In the genomic region with DNA sequence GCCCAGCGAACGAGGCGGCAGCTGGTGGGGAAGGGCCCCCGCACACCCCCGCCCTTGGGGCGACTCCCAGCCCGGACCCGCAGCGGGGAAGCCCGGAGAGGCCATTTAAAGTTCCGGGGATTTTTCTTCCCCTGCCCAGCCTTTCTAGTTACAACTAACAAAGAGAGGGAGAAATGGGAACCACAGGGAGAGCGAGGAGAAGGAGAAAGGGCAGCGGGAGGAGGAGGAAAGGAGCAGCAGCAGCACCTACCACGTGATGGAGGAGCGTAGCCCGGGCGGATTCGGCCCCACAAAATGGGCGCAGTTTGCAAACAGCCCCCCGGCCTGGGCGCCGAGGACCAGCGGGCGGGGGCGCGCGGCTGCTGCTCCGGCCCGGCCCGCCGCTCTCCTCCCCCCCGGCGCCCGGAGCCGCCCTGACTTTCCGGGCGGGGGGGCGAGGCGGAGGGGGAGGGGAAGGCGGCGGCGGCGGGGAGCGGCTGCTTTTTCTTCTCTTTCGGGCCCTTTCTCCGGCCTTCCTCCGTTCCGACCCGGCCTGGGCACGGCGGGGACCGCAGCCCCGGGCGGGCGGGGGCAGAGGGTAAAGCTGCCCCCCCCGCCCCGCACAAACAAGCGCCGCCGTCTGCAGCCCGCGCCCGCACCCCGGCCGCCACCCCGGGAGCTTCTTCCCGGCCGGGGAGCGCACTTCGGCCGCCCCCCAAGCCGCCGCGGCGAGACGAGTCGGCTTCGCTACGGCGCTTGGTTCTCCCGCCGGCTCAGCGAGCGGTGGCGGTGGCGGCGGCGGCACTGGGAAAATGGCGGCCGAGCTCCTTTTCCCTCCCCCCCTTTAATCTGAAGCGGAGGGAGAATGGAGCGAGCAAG, we compare ENCODE assay signal across 8 mouse cellular contexts. TPM values are rescaled to one million over a fixed set of nuclear protein-coding genes. Genes with fewer than 3 reads are reported as not detected.
DNase-seq lines count a peak whose midpoint lies in the region; ATAC-seq and TF ChIP-seq lines count a peak whose summit lies in the region.

No protein-coding gene starts in this region.

- H3K4me3 ChIP-seq in heart, embryonic 13.5 days: peak overlapping the region; percentile 92
- H3K4me3 ChIP-seq in liver, embryonic 11.5 days (ENCODE audit: low read depth, low read length): peak overlapping the region; percentile 81

- peak overlapping the region; percentile 99 for H3K9ac ChIP-seq in heart, embryonic 13.5 days
- peak overlapping the region; percentile 99 for H3K9ac ChIP-seq in liver, embryonic 11.5 days (ENCODE audit: low read depth, low read length)

- under 1% methylated on average over 58 of the region's 92 CpGs for WGBS in heart, embryonic 13.5 days
- 1% methylated on average over 84 of the region's 92 CpGs for WGBS in liver, embryonic 11.5 days

- H3K27me3 ChIP-seq in heart, embryonic 13.5 days (replicated peaks): no peaks in the 10 kb centered on the region
- H3K27me3 ChIP-seq in liver, embryonic 11.5 days (replicated peaks; ENCODE audit: control insufficient read depth, insufficient read depth, low read length): no peaks in the 10 kb centered on the region
- H3K27me3 ChIP-seq in splenic B cell, adult 2 months (ENCODE audit: control insufficient read depth, insufficient read depth, low read length, poor library complexity, severe bottlenecking): no peaks in the 10 kb centered on the region

- H3K4me1 ChIP-seq in heart, embryonic 13.5 days: peaks cover 46% of the 10 kb centered on the region
- H3K4me1 ChIP-seq in liver, embryonic 11.5 days (replicated peaks; ENCODE audit: control insufficient read depth, insufficient read depth, low read length): peaks cover 24% of the 10 kb centered on the region

- no peaks in the 10 kb centered on the region for H3K9me3 ChIP-seq in heart, embryonic 13.5 days
- H3K9me3 ChIP-seq in liver, embryonic 11.5 days (ENCODE audit: control insufficient read depth, low read length): no peaks in the 10 kb centered on the region

- peak; percentile 58 for TF ChIP-seq POLR2A in brain, embryonic 14.5 days (IDR thresholded peaks at IDR 0.05; ENCODE audit: borderline replicate concordance, extremely low read depth, insufficient read depth, insufficient read length, poor library complexity, severe bottlenecking)

- no peak for TF ChIP-seq CTCF in brain, embryonic 14.5 days (IDR thresholded peaks at IDR 0.05; ENCODE audit: borderline replicate concordance, extremely low read depth, insufficient read depth, insufficient read length)

- ATAC-seq in erythroid progenitor cell, adult 5-6 weeks (replicated peaks; ENCODE audit: low FRiP score, poor library complexity, severe bottlenecking): peak; percentile 13
- peak; percentile 66 for ATAC-seq in heart, embryonic 13.5 days (ENCODE audit: extremely low read depth, insufficient number of reproducible peaks, low FRiP score, low TSS enrichment)
- peak; percentile 60 for ATAC-seq in liver, embryonic 11.5 days (replicated peaks; ENCODE audit: low FRiP score)

- peak overlapping the region; percentile 100 for H3K27ac ChIP-seq in heart, embryonic 13.5 days (replicated peaks)
- peak overlapping the region; percentile 100 for H3K27ac ChIP-seq in liver, embryonic 11.5 days (ENCODE audit: low read depth, low read length)

- peak overlapping the region; percentile 83 for H3K4me2 ChIP-seq in heart, embryonic 13.5 days
- H3K4me2 ChIP-seq in liver, embryonic 11.5 days: peak overlapping the region; percentile 88

- peak; percentile 70 for DNase-seq in 416B (ENCODE audit: low read depth)
- peak; percentile 92 for DNase-seq in brain, embryonic 14.5 days (ENCODE audit: low read depth)
- DNase-seq in kidney, postnatal 10 days: peak; percentile 88
- DNase-seq in liver, embryonic 11.5 days (ENCODE audit: low spot score): peak; percentile 82
- DNase-seq in naive thymus-derived CD4-positive, alpha-beta T cell, adult 2 months (ENCODE audit: low read depth): peak; percentile 72
- DNase-seq in splenic B cell, adult 2 months (ENCODE audit: low read depth, low spot score): peak; percentile 66

- H3K36me3 ChIP-seq in heart, embryonic 13.5 days: no peaks in the 10 kb centered on the region
- no peaks in the 10 kb centered on the region for H3K36me3 ChIP-seq in liver, embryonic 11.5 days (ENCODE audit: control insufficient read depth, insufficient read depth, low read length)
- no peaks in the 10 kb centered on the region for H3K36me3 ChIP-seq in splenic B cell, adult 2 months (ENCODE audit: control insufficient read depth, insufficient read depth, low read length, poor library complexity, severe bottlenecking)

RNA-seq across cellular contexts. Expression of a gene that starts 27.0 kb away (rescaled TPM):
- polyA plus RNA-seq in brain, embryonic 14.5 days (2012; rRNA removed): 129 and 133 TPM in 2 replicates
- total RNA-seq in erythroid progenitor cell, adult 5-6 weeks (2015; ENCODE audit: low replicate concordance): 29.8 and 31.7 TPM in 2 replicates
- total RNA-seq in erythroid progenitor cell, adult 5-6 weeks (2017; ENCODE audit: low replicate concordance): 19.8 and 23.9 TPM in 2 replicates
- polyA plus RNA-seq in heart, embryonic 13.5 days (2015; fragmentation: Nextera tagmentation; extraction: Ambion mirVana): 12.6 and 13.3 TPM in 2 replicates
- 18.2 and 20.3 TPM in 2 replicates for polyA plus RNA-seq in liver, embryonic 11.5 days (2014; fragmentation: Nextera tagmentation; extraction: Ambion mirVana)

Comparison
In these comparisons a context has a peak if more than half of its experiments do, and no peak if none do; other contexts are left out.
1. Peak in every context shown above with its lines: DNase-seq, ATAC-seq, H3K4me3 ChIP-seq and H3K27ac ChIP-seq.
2. ATAC-seq: peak in every context shown above with its lines; median percentile 66 in heart, embryonic 13.5 days; 60 in liver, embryonic 11.5 days; 13 in erythroid progenitor cell, adult 5-6 weeks.